Mouse (Mus musculus) spleen, postnatal 36 days (tissue): ENCODE results near the gene Btg1-ps1.
"Not testable (repeated sequence)": the region's sequence is repeated elsewhere in the genome, so short reads cannot be mapped to it uniquely, and the experiment has no call there.

Experiments
- DNase-seq, 2 experiments: peaks; one replicate each; pipeline ENCODE4 v3.0.0; 2022; ENCODE audit warnings: low spot score in 2 of 2, mixed read lengths in 1 of 2

Gene Btg1-ps1

DNA sequence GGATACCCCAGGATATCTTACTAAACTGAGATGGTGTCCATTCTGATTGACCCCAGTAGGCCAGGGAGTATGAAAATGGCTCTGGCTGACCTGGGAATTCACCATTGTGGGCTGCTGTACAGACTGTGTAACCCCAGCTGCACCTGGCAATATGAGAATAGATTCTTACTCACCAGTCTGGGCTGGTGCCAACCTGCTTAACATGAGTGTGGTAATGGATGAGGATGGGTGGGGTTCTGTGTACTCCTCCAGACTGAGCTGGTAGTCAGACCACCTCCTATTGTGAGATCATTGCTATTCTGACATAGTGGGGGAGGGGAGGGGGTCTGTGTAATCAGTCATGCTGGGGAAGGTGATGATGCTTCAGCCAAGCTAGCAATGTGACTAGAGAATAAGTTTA is at the start of gene Btg1-ps1:
Gene Btg1-ps1, minus strand, starts transcription at position 219 of the 400 bp plus-strand sequence.
- DNase-seq, result not testable (repeated sequence)

GRCm38 (mm10) chrX:38066175-38066574 is 47.6 kb upstream of the Btg1-ps1 start, which contains the start of gene Rhox10:
Rhox10 (plus strand) TSS chrX:38066475.
- no peak for DNase-seq

GRCm38 (mm10) chrX:38061544-38061943 is 42.9 kb upstream of the Btg1-ps1 start:
- no peak for DNase-seq

DNA sequence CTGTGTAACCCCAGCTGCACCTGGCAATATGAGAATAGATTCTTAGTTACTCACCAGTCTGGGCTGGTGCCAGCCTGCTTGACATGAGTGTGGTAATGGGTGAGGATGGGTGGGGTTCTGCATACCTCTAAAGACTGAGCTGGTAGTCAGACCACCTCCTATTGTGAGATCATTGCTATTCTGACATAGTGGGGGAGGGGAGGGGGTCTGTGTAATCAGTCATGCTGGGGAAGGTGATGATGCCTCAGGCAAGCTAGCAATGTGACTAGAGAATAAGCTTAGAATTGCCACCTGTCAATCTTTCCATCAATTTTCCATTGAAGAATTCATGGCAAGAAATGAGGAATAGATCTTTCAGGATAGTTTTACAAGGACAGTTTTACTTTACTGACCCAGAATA is 24.4 kb upstream of the Btg1-ps1 start, which contains the start of gene Btg1-ps2:
Gene Btg1-ps2, minus strand, starts transcription at position 101 of the 400 bp plus-strand sequence.
- DNase-seq, result not testable (repeated sequence)

DNA sequence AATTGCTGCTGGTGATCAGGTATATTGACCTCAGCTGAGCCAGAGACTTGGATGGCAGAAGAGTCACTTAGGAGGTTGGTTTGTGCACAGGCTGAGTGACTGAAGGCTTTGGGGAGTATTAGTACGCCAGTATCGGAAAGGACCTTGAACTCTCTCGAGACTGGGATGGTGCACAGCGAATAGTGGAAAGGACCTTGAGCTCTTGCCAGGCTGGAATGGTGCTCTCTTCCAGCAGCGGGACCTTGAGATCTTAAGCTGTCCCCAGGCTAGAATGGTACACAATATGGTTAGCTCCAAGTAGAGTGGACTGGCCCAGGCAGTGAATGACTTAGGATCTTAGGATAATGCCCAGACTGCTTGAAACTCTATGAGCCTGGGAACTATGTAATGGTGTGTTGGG is 21.1 kb upstream of the Btg1-ps1 start:
- no peak for DNase-seq

- no peak for DNase-seq
Measured at GRCm38 (mm10) chrX:38033841-38034240, 15.2 kb upstream of the Btg1-ps1 start.

DNA sequence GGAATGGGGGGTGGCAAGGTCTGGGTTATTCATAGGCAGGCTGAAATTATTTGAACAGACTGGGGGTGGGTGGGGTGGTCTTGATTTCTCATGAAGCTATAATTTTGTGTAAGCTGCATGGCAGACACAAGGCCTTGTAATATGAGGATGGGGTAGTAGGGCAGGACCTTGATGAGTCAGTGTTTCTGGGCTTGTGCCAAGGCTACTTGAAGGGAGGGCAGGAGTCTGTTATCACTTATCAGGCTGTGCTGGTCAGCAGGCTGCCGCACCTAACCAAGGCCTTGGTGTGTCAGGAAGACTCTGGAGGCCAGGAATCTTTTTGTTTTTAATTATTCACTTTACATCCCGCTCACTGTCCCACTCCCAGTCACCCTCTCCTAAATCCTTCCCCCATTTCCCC is 9.9 kb downstream of the Btg1-ps1 start:
- DNase-seq, result no peak
